Mouse (Mus musculus) embryonic facial prominence, embryonic 13.5 days (tissue): Measurements from ENCODE around the gene Hoxd10. TPM values are rescaled to one million over a fixed set of nuclear protein-coding genes. Genes with fewer than 3 reads are reported as not detected.

Experiments
- ATAC-seq: fragments of 200-750 bp; cut with Nextera tagmentation; 2 replicates; pipeline ENCODE4 v1.8.0; 2017; ENCODE audit warnings: low read depth; ENCODE audit not compliant: insufficient number of reproducible peaks, insufficient read depth, low FRiP score, low TSS enrichment
- H3K27ac ChIP-seq: fragments of 300-500 bp; sonication (generic); 2 replicates; pipeline ENCODE4 v1.5.1; 2015; ENCODE audit warnings: moderate library complexity, mild to moderate bottlenecking, inconsistent platforms
- H3K27me3 ChIP-seq: fragments of 300-500 bp; sonication (generic); 2 replicates; pipeline ENCODE4 v1.6.1; 2015; ENCODE audit warnings: mild to moderate bottlenecking, inconsistent platforms
- H3K36me3 ChIP-seq: fragments of 300-500 bp; sonication (generic); 2 replicates; pipeline ENCODE4 v1.6.1; 2015; ENCODE audit warnings: mild to moderate bottlenecking, inconsistent platforms
- H3K4me1 ChIP-seq: fragments of 300-500 bp; sonication (generic); 2 replicates; pipeline ENCODE4 v1.6.1; 2015; ENCODE audit warnings: inconsistent platforms
- H3K4me2 ChIP-seq: fragments of 300-500 bp; sonication (generic); 2 replicates; pipeline ENCODE4 v1.6.1; 2015; ENCODE audit warnings: moderate library complexity, mild to moderate bottlenecking, inconsistent platforms
- H3K4me3 ChIP-seq: fragments of 300-500 bp; sonication (generic); 2 replicates; pipeline ENCODE4 v1.5.1; 2015; ENCODE audit warnings: mild to moderate bottlenecking, inconsistent platforms
- H3K9ac ChIP-seq: fragments of 300-500 bp; sonication (generic); 2 replicates; pipeline ENCODE4 v1.6.1; 2015; ENCODE audit warnings: mild to moderate bottlenecking, inconsistent platforms
- H3K9me3 ChIP-seq: fragments of 300-500 bp; sonication (generic); 2 replicates; pipeline ENCODE4 v1.6.1; 2016; ENCODE audit warnings: inconsistent platforms
- WGBS: fragments of 180-500 bp; shearing (Covaris S2); methylation state at CpG from one replicate; pipeline ENCODE4 v1.1.7; 2015; ENCODE audit warnings: mixed read lengths; 5-methylcytosine and 5-hydroxymethylcytosine counted together
- polyA plus RNA-seq: library from polyadenylated mRNA; unstranded; fragments of >200 nt; fragmentation: Nextera tagmentation; extraction: Ambion mirVana; gene quantifications from 2 replicates; pipeline ENCODE4 v1.2.1, GENCODE M21; 2015

Hoxd10 gene
- polyA plus RNA-seq, 1 experiment from 2014 or later = 0.14 TPM

DNA sequence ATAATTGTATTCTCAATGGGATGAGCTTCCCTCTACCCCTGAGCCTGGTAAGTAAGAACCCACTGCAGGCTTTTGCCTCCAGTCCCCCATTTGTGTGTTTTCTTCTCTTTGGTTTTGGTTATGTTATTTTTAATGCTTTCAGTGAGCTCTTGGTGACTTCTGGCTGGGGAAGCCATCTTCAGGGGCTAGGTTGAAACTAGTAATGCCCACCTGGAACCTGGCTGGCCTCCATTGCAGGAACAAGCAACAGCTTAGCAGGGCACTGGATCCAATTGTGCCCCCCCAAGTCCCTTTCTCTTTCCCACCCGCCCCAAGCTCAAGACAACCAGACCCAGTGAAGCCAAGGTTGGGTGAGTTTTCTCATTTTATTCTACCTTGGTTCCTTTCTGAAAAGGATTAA lies 3.7 kb downstream of the Hoxd10 start:
- Histone ChIP-seq H3K9me3 (no peaks in the 10 kb centered on the region), H3K4me3 (no peak overlapping the region), H3K9ac (no peak overlapping the region), H3K27me3 (peaks cover 97% of the 10 kb centered on the region), H3K4me2 (no peak overlapping the region), H3K4me1 (peaks cover 14% of the 10 kb centered on the region), H3K36me3 (no peaks in the 10 kb centered on the region), H3K27ac (no peak overlapping the region)
- WGBS = 4% methylated on average over 1 of the region's 1 CpGs
- no peak for ATAC-seq

GRCm38 (mm10) chr2:74695813-74696430 lies 4.2 kb downstream of the Hoxd10 start:
- Histone ChIP-seq H3K9me3 (no peaks in the 10 kb centered on the region), H3K36me3 (no peaks in the 10 kb centered on the region), H3K27ac (no peak overlapping the region), H3K4me3 (no peak overlapping the region), H3K9ac (no peak overlapping the region), H3K27me3 (peaks cover 100% of the 10 kb centered on the region), H3K4me1 (peaks cover 14% of the 10 kb centered on the region), H3K4me2 (no peak overlapping the region)
- 2% methylated on average over 7 of the region's 7 CpGs for WGBS
- no peak for ATAC-seq

DNA sequence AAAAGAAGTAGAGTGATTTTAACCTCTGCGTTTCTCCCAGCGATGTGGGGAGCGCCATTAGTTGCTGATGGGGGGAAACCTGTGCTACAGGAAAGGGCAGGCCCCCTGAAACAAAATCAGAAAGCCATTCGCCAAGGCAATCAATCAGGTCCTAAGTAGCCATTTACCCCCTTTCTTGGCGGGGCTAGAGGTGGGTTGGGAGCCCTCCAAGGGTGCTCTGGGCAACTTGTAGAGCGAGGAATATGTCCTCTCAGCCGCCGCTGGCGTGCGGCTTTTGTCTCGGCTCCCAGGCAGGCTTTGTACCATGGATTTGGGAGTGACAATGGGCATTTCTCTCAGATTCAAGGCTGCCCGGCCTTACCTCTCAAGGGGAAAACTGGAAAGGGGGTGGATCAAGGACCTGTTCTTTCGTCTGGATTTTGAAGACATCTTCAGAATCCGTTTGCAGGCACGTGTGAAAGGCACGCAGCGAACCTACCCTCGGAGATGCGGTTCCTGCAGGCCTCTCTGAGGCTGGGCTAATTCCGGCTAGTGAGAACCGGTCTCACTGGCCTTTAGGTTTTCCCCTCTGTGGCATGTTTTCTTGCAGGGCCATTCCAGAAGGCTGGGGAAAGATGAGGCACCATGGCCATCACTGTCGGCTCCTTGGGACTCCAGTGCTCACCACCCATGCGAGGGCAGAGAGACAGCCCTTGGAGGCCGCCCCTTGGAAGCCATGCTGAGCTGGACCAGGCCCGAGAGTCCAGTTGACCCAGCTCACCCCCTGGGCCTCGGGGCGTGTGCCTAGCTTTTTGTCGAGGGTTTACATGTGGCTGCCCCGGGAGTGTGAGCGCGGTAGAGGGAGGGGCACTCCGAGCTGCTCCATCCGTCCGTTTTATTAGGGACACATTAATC lies 5.0 kb downstream of the Hoxd10 start:
- peaks cover 14% of the 10 kb centered on the region for H3K4me1 ChIP-seq

DNA sequence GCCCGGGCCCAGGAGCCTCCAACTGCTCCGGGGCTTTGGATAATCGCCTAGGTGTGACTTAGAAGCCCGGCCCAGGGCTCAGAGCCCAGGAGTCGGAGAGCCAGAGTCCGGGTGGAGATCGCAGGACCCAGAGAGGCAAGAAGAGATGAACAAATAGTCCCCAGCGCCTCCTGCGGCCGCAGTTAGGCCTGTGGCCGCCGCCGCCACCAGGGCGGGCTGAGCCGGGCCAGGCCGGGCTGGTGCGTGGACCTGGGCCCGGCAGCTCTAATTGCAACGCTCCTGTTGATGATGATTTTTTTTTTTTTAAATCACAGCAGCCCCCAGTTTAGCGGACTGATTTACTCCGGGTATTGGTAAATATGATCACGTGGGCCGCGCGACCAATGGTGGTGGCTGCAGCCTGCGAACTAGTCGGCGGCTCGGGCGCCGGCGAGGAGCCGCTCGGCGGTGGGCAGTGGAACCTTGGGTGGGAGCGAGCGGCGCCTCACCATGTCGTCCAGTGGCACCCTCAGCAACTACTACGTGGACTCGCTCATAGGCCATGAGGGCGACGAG lies 5.9 kb downstream of the Hoxd10 start, which contains the start of gene Hoxd9:
Hoxd9 (plus strand) TSS at position 161 of the 555 bp plus-strand sequence.
- WGBS = under 1% methylated on average over 43 of the region's 43 CpGs
- Histone ChIP-seq H3K4me2 (peak within 1 kb of the TSS; percentile 58), H3K27me3 (peaks cover 100% of the 10 kb centered on the region), H3K9ac (peak within 1 kb of the TSS; percentile 52), H3K36me3 (no peaks in the 10 kb centered on the region), H3K27ac (no peak within 1 kb of the TSS), H3K4me1 (peaks cover 14% of the 10 kb centered on the region), H3K9me3 (no peaks in the 10 kb centered on the region), H3K4me3 (peak within 1 kb of the TSS; percentile 37)
- no peak for ATAC-seq

More for the DNA sequence above, 5.0 kb downstream of the Hoxd10 start:
- no peak for ATAC-seq
- H3K9me3 ChIP-seq = no peaks in the 10 kb centered on the region
- no peak overlapping the region for H3K4me2 ChIP-seq
- 1% methylated on average over 34 of the region's 34 CpGs for WGBS
- no peaks in the 10 kb centered on the region for H3K36me3 ChIP-seq
- no peak overlapping the region for H3K4me3 ChIP-seq
- no peak overlapping the region for H3K9ac ChIP-seq
- H3K27ac ChIP-seq = no peak overlapping the region
- peaks cover 100% of the 10 kb centered on the region for H3K27me3 ChIP-seq

DNA sequence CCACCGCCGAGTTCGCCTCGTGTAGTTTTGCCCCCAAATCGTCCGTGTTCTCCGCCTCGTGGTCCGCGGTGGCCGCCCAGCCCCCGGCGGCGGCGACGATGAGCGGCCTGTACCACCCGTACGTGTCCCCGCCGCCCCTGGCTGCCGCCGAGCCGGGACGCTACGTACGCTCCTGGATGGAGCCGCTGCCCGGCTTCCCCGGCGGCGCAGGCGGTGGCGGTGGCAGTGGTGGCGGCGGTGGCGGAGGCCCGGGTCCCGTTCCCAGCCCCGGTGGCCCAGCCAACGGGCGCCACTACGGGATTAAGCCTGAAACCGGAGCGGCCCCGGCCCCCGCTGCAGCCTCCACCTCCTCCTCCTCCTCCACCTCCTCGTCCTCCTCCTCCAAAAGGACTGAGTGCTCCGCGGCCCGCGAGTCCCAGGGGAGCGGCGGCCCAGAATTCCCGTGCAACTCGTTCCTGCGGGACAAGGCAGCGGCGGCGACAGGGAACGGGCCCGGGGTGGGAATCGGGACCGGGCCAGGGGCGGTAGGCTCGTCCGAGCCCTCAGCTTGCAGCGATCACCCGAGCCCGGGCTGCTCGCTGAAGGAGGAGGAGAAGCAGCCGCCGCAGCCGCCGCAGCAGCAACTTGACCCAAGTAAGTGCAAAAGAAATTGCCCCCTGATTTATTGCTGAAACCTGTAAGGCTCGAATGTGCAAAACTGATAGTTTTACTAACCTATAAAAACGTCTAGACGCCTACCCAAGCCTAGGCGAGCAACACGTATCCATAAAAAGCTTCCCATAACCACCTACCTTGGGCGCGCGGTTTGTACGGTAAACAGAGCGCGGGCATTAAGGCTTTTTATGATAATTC lies 6.7 kb downstream of the Hoxd10 start:
- H3K4me2 ChIP-seq = peak overlapping the region; percentile 58
- under 1% methylated on average over 86 of the region's 86 CpGs for WGBS
- peak overlapping the region; percentile 52 for H3K9ac ChIP-seq
- no peak overlapping the region for H3K27ac ChIP-seq
- no peak for ATAC-seq
- H3K4me1 ChIP-seq = peaks cover 14% of the 10 kb centered on the region
- H3K4me3 ChIP-seq = peak overlapping the region; percentile 37
- no peaks in the 10 kb centered on the region for H3K36me3 ChIP-seq
- H3K9me3 ChIP-seq = no peaks in the 10 kb centered on the region
- H3K27me3 ChIP-seq = peaks cover 100% of the 10 kb centered on the region

GRCm38 (mm10) chr2:74699053-74699430 lies 7.3 kb downstream of the Hoxd10 start:
- Histone ChIP-seq H3K4me3 (0 out of 2 replicates have a peak overlapping the region, but pooled peaks have one; percentile 37), H3K9me3 (no peaks in the 10 kb centered on the region), H3K4me1 (peaks cover 14% of the 10 kb centered on the region), H3K36me3 (no peaks in the 10 kb centered on the region), H3K4me2 (peak overlapping the region; percentile 58; the same call in 1 of the 2 replicates), H3K9ac (no peak overlapping the region), H3K27ac (no peak overlapping the region), H3K27me3 (peaks cover 100% of the 10 kb centered on the region)
- ATAC-seq = no peak
- 2% methylated on average over 17 of the region's 17 CpGs for WGBS

- Histone ChIP-seq H3K9ac (no peak overlapping the region), H3K27ac (no peak overlapping the region)
These were observed 8.2 kb downstream of the Hoxd10 start for GRCm38 (mm10) chr2:74699664-74700545.

GRCm38 (mm10) chr2:74700546-74701112 lies 8.9 kb downstream of the Hoxd10 start:
- no peak overlapping the region for H3K4me3 ChIP-seq
- WGBS = 2% methylated on average over 22 of the region's 22 CpGs
- H3K9ac ChIP-seq = no peak overlapping the region
- no peaks in the 10 kb centered on the region for H3K36me3 ChIP-seq
- H3K9me3 ChIP-seq = no peaks in the 10 kb centered on the region
- no peak overlapping the region for H3K4me2 ChIP-seq
- H3K27me3 ChIP-seq = peaks cover 100% of the 10 kb centered on the region
- peaks cover 24% of the 10 kb centered on the region for H3K4me1 ChIP-seq
- H3K27ac ChIP-seq = no peak overlapping the region
- no peak for ATAC-seq

More at GRCm38 (mm10) chr2:74699664-74700545, 8.2 kb downstream of the Hoxd10 start:
- Histone ChIP-seq H3K9me3 (no peaks in the 10 kb centered on the region), H3K4me1 (peaks cover 19% of the 10 kb centered on the region), H3K4me2 (no peak overlapping the region), H3K36me3 (no peaks in the 10 kb centered on the region), H3K27me3 (peaks cover 100% of the 10 kb centered on the region), H3K4me3 (no peak overlapping the region)
- no peak for ATAC-seq
- WGBS = 2% methylated on average over 23 of the region's 23 CpGs

- Histone ChIP-seq H3K27ac (no peak overlapping the region), H3K9me3 (no peaks in the 10 kb centered on the region), H3K36me3 (no peaks in the 10 kb centered on the region), H3K9ac (no peak overlapping the region), H3K4me1 (peaks cover 24% of the 10 kb centered on the region), H3K4me2 (no peak overlapping the region), H3K27me3 (peaks cover 99% of the 10 kb centered on the region), H3K4me3 (no peak overlapping the region)
- WGBS = 8% methylated on average over 17 of the region's 17 CpGs
- ATAC-seq = no peak
These were observed 10.5 kb downstream of the Hoxd10 start for GRCm38 (mm10) chr2:74701949-74702819.
